Mouse (Mus musculus): ENCODE measurements around the gene Flnb. TPM values are rescaled to one million over a fixed set of nuclear protein-coding genes. Genes with fewer than 3 reads are reported as not detected.

The Flnb gene
- polyA plus RNA-seq, 1 experiment, result 4.2 TPM

GRCm38 (mm10) chr14:7873552-7873951, 55.8 kb downstream of the Flnb start:
- Histone ChIP-seq H3K27me3 (replicated peaks) (peaks cover 12% of the 10 kb centered on the region), H3K4me3 (replicated peaks) (no peak overlapping the region), H3K9me3 (no peaks in the 10 kb centered on the region), H3K36me3 (replicated peaks; ENCODE audit: low read length) (peaks cover 4% of the 10 kb centered on the region), H3K4me1 (peaks cover 6% of the 10 kb centered on the region)
- TF ChIP-seq GATA1 (IDR thresholded peaks at IDR 0.05; ENCODE audit: borderline replicate concordance, low read length), result no peak
- TF ChIP-seq FLI1 (IDR thresholded peaks at IDR 0.05; ENCODE audit: low read length), result no peak

GRCm38 (mm10) chr14:7874495-7874894, 56.7 kb downstream of the Flnb start:
- Histone ChIP-seq H3K36me3 (replicated peaks; ENCODE audit: low read length) (peaks cover 4% of the 10 kb centered on the region), H3K27me3 (replicated peaks) (peaks cover 12% of the 10 kb centered on the region), H3K9me3 (no peaks in the 10 kb centered on the region), H3K4me3 (replicated peaks) (no peak overlapping the region), H3K4me1 (peaks cover 6% of the 10 kb centered on the region)
- TF ChIP-seq GATA1 (IDR thresholded peaks at IDR 0.05; ENCODE audit: borderline replicate concordance, low read length), result no peak

GRCm38 (mm10) chr14:7877957-7878356, 60.2 kb downstream of the Flnb start:
- TF ChIP-seq GATA1 (IDR thresholded peaks at IDR 0.05; ENCODE audit: borderline replicate concordance, low read length), result no peak
- TF ChIP-seq FLI1 (IDR thresholded peaks at IDR 0.05; ENCODE audit: low read length), result no peak
- Histone ChIP-seq H3K4me3 (replicated peaks) (no peak overlapping the region), H3K36me3 (replicated peaks; ENCODE audit: low read length) (peaks cover 7% of the 10 kb centered on the region), H3K27me3 (replicated peaks) (peaks cover 11% of the 10 kb centered on the region), H3K9me3 (no peaks in the 10 kb centered on the region), H3K4me1 (peaks cover 6% of the 10 kb centered on the region)

- Histone ChIP-seq H3K4me3 (replicated peaks) (no peak overlapping the region), H3K36me3 (replicated peaks; ENCODE audit: low read length) (peaks cover 17% of the 10 kb centered on the region), H3K4me1 (no peaks in the 10 kb centered on the region; the same call in 1 of the 2 replicates), H3K9me3 (no peaks in the 10 kb centered on the region), H3K27me3 (replicated peaks) (peaks cover 14% of the 10 kb centered on the region)
- TF ChIP-seq GATA1 (IDR thresholded peaks at IDR 0.05; ENCODE audit: borderline replicate concordance, low read length) (no peak), FLI1 (IDR thresholded peaks at IDR 0.05; ENCODE audit: low read length) (no peak)
Measured at GRCm38 (mm10) chr14:7880389-7880788, 62.6 kb downstream of the Flnb start.

- H3K36me3 ChIP-seq (replicated peaks; ENCODE audit: low read length), result peaks cover 19% of the 10 kb centered on the region
Measured at GRCm38 (mm10) chr14:7881533-7881932, 63.8 kb downstream of the Flnb start.

GRCm38 (mm10) chr14:7882050-7882449, 64.3 kb downstream of the Flnb start:
- peaks cover 19% of the 10 kb centered on the region for H3K36me3 ChIP-seq (replicated peaks; ENCODE audit: low read length)
- H3K4me1 ChIP-seq, result peaks cover 6% of the 10 kb centered on the region; the same call in 1 of the 2 replicates
- H3K9me3 ChIP-seq, result no peaks in the 10 kb centered on the region
- peaks cover 29% of the 10 kb centered on the region for H3K27me3 ChIP-seq (replicated peaks)
- TF ChIP-seq GATA1 (IDR thresholded peaks at IDR 0.05; ENCODE audit: borderline replicate concordance, low read length) (no peak), FLI1 (IDR thresholded peaks at IDR 0.05; ENCODE audit: low read length) (no peak)
- H3K4me3 ChIP-seq (replicated peaks), result no peak overlapping the region

More at GRCm38 (mm10) chr14:7881533-7881932, 63.8 kb downstream of the Flnb start:
- H3K9me3 ChIP-seq, result no peaks in the 10 kb centered on the region
- peaks cover 24% of the 10 kb centered on the region for H3K27me3 ChIP-seq (replicated peaks)
- no peak overlapping the region for H3K4me3 ChIP-seq (replicated peaks)
- TF ChIP-seq GATA1 (IDR thresholded peaks at IDR 0.05; ENCODE audit: borderline replicate concordance, low read length) (no peak), FLI1 (IDR thresholded peaks at IDR 0.05; ENCODE audit: low read length) (no peak)
- peaks cover 3% of the 10 kb centered on the region; the same call in 1 of the 2 replicates for H3K4me1 ChIP-seq

GRCm38 (mm10) chr14:7884158-7884557, 66.4 kb downstream of the Flnb start:
- Histone ChIP-seq H3K4me1 (peaks cover 15% of the 10 kb centered on the region), H3K9me3 (no peaks in the 10 kb centered on the region), H3K27me3 (replicated peaks) (peaks cover 42% of the 10 kb centered on the region), H3K36me3 (replicated peaks; ENCODE audit: low read length) (peaks cover 19% of the 10 kb centered on the region), H3K4me3 (replicated peaks) (no peak overlapping the region)
- TF ChIP-seq FLI1 (IDR thresholded peaks at IDR 0.05; ENCODE audit: low read length) (no peak), GATA1 (IDR thresholded peaks at IDR 0.05; ENCODE audit: borderline replicate concordance, low read length) (no peak)

- H3K36me3 ChIP-seq (replicated peaks; ENCODE audit: low read length), result peaks cover 19% of the 10 kb centered on the region
Measured at GRCm38 (mm10) chr14:7884841-7885240, 67.1 kb downstream of the Flnb start.

GRCm38 (mm10) chr14:7885540-7885939, 67.8 kb downstream of the Flnb start:
- H3K36me3 ChIP-seq (replicated peaks; ENCODE audit: low read length), result peaks cover 19% of the 10 kb centered on the region
- H3K9me3 ChIP-seq, result no peaks in the 10 kb centered on the region
- H3K4me3 ChIP-seq (replicated peaks), result no peak overlapping the region
- peaks cover 29% of the 10 kb centered on the region for H3K4me1 ChIP-seq
- peaks cover 44% of the 10 kb centered on the region for H3K27me3 ChIP-seq (replicated peaks)
- TF ChIP-seq GATA1 (IDR thresholded peaks at IDR 0.05; ENCODE audit: borderline replicate concordance, low read length) (no peak), FLI1 (IDR thresholded peaks at IDR 0.05; ENCODE audit: low read length) (no peak)

More at GRCm38 (mm10) chr14:7884841-7885240, 67.1 kb downstream of the Flnb start:
- no peaks in the 10 kb centered on the region for H3K9me3 ChIP-seq
- no peak for TF ChIP-seq GATA1 (IDR thresholded peaks at IDR 0.05; ENCODE audit: borderline replicate concordance, low read length)
- TF ChIP-seq FLI1 (IDR thresholded peaks at IDR 0.05; ENCODE audit: low read length), result no peak
- no peak overlapping the region for H3K4me3 ChIP-seq (replicated peaks)
- peaks cover 22% of the 10 kb centered on the region for H3K4me1 ChIP-seq
- peaks cover 44% of the 10 kb centered on the region for H3K27me3 ChIP-seq (replicated peaks)

GRCm38 (mm10) chr14:7886008-7886407, 68.3 kb downstream of the Flnb start:
- Histone ChIP-seq H3K4me1 (peaks cover 33% of the 10 kb centered on the region), H3K27me3 (replicated peaks) (peaks cover 44% of the 10 kb centered on the region), H3K4me3 (replicated peaks) (no peak overlapping the region), H3K9me3 (no peaks in the 10 kb centered on the region), H3K36me3 (replicated peaks; ENCODE audit: low read length) (peaks cover 19% of the 10 kb centered on the region)
- TF ChIP-seq FLI1 (IDR thresholded peaks at IDR 0.05; ENCODE audit: low read length) (no peak), GATA1 (IDR thresholded peaks at IDR 0.05; ENCODE audit: borderline replicate concordance, low read length) (no peak)

- peaks cover 48% of the 10 kb centered on the region for H3K27me3 ChIP-seq (replicated peaks)
- H3K4me3 ChIP-seq (replicated peaks), result no peak overlapping the region
- TF ChIP-seq GATA1 (IDR thresholded peaks at IDR 0.05; ENCODE audit: borderline replicate concordance, low read length) (no peak), FLI1 (IDR thresholded peaks at IDR 0.05; ENCODE audit: low read length) (no peak)
- no peaks in the 10 kb centered on the region for H3K9me3 ChIP-seq
- peaks cover 18% of the 10 kb centered on the region for H3K36me3 ChIP-seq (replicated peaks; ENCODE audit: low read length)
- H3K4me1 ChIP-seq, result peaks cover 35% of the 10 kb centered on the region
Measured at GRCm38 (mm10) chr14:7887171-7887570, 69.4 kb downstream of the Flnb start.

Measured in megakaryocyte, embryonic 14.5 days (primary cell).